Mouse (Mus musculus) CD4-positive, CD25-positive, alpha-beta regulatory T cell, adult 4 months (primary cell): ENCODE measurements around the gene Cbl. TPM values are rescaled to one million over a fixed set of nuclear protein-coding genes. Genes with fewer than 3 reads are reported as not detected.

Source experiments
- ATAC-seq: one replicate; pipeline ENCODE4 v1.8.0; 2017
- polyA plus RNA-seq, 2 experiments: library from polyadenylated mRNA; unstranded; fragments of 100-300 nt; shearing (Covaris generic); gene quantifications; one replicate each; pipeline ENCODE4 v1.2.1; 2017

The Cbl gene
- polyA plus RNA-seq, 2 experiments from 2014 or later: 22.7 to 23.0 TPM

GRCm38 (mm10) chr9:44239447-44239846 is 5.6 kb upstream of the Cbl start:
- ATAC-seq: peak; percentile 37

GRCm38 (mm10) chr9:44238501-44239190 is 4.8 kb upstream of the Cbl start:
- peak; percentile 59 for ATAC-seq

- no peak for ATAC-seq
Measured at GRCm38 (mm10) chr9:44237128-44237527, 3.3 kb upstream of the Cbl start.

GRCm38 (mm10) chr9:44236601-44237000 is 2.8 kb upstream of the Cbl start:
- no peak for ATAC-seq

GRCm38 (mm10) chr9:44234479-44235427 is 904 bp upstream of the Cbl start:
- ATAC-seq: no peak

GRCm38 (mm10) chr9:44233021-44233801 is 638 bp downstream of the Cbl start:
- peak; percentile 27 for ATAC-seq

- no peak for ATAC-seq
Measured at GRCm38 (mm10) chr9:44231609-44232008, 2.2 kb downstream of the Cbl start.

- ATAC-seq: no peak
Measured at GRCm38 (mm10) chr9:44225993-44226392, 7.9 kb downstream of the Cbl start.

- no peak for ATAC-seq
Measured at GRCm38 (mm10) chr9:44213538-44213937, 20.3 kb downstream of the Cbl start.

GRCm38 (mm10) chr9:44212406-44212805 is 21.4 kb downstream of the Cbl start:
- ATAC-seq: no peak

GRCm38 (mm10) chr9:44209416-44209815 is 24.4 kb downstream of the Cbl start:
- no peak for ATAC-seq

- no peak for ATAC-seq
Measured at GRCm38 (mm10) chr9:44207840-44208239, 26.0 kb downstream of the Cbl start.

- no peak for ATAC-seq
Measured at GRCm38 (mm10) chr9:44200458-44200857, 33.4 kb downstream of the Cbl start.

- ATAC-seq: no peak
Measured at GRCm38 (mm10) chr9:44199580-44199979, 34.3 kb downstream of the Cbl start.

GRCm38 (mm10) chr9:44199166-44199565 is 34.7 kb downstream of the Cbl start:
- ATAC-seq: no peak

GRCm38 (mm10) chr9:44196354-44196753 is 37.5 kb downstream of the Cbl start:
- ATAC-seq: peak; percentile 25

- ATAC-seq: no peak
Measured at GRCm38 (mm10) chr9:44194000-44194399, 39.8 kb downstream of the Cbl start.

GRCm38 (mm10) chr9:44192794-44193193 is 41.1 kb downstream of the Cbl start:
- ATAC-seq: peak; percentile 72

GRCm38 (mm10) chr9:44192312-44192711 is 41.5 kb downstream of the Cbl start:
- no peak for ATAC-seq

GRCm38 (mm10) chr9:44191166-44191565 is 42.7 kb downstream of the Cbl start:
- no peak for ATAC-seq

GRCm38 (mm10) chr9:44188223-44188622 is 45.6 kb downstream of the Cbl start:
- ATAC-seq: no peak

GRCm38 (mm10) chr9:44182260-44182659 is 51.6 kb downstream of the Cbl start:
- ATAC-seq: peak; percentile 46

- peak; percentile 88 for ATAC-seq
Measured at GRCm38 (mm10) chr9:44181537-44181936, 52.3 kb downstream of the Cbl start.
